Mouse (Mus musculus) ovary, postnatal 36 days (tissue): Measurements from ENCODE around the gene Zfp335.
"Not testable (repeated sequence)": the region's sequence is repeated elsewhere in the genome, so short reads cannot be mapped to it uniquely, and the experiment has no call there.

Source experiments
- DNase-seq: peaks from one replicate; pipeline ENCODE4 v3.0.0; 2022; ENCODE audit warnings: low spot score, mixed read lengths

Gene Zfp335

DNA sequence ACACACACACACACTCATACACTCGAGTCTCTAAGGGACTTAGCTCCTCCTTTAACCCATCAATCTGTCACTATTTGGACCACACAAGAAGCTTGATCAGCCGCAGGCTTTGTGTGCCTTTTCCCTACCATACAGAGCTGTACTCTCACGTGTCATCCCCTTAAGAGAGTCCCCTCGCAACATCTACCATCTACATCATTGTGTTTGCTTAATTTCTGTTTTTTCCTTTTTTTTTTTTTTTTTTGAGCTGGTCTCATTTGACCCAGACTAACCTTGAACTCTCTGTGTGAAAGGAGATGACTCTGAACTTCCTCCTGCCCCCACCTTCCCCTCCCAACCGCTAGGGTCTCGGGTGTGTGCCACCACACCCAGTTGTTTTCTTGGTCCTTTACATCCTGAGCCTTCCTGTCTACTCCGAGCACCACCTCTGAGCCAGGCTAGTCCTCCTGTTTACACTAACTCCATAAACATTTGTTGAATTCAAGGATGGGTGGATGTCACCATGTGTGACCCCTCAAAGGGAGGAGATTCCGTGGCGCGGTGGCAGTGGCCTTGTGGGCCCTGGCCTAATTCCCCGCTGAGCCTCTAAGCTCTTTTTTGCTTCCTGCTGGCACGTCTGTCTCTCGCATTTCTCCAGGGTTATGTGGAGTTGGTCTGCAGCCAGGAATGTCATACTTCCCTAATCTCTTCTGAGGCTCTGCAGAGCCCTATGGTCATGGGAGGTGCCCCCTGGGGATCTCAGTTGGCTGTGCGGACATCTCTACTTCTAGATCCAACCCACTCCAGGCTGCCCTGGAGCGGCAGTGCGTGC is 44.6 kb downstream of the Zfp335 start:
- no peak for DNase-seq

DNA sequence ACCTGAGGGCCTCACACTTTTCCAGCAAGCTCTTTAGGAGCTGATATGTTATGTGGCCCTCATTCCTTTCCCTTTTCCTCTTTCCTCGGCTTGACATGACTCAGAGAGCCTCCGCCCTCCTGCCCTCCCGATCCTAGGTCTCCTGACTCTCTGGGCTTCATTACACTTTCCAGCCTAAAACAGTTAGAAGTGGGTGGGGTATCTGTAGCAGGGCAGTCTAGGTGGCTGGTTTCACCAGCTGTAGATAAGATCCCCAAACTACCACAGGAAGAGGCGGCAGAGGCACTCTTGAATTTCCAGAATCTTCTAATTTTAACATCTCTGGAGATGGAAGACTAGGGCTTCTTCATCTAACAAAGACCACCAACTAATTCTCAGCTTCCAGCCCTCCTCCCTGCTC is 47.0 kb downstream of the Zfp335 start:
- DNase-seq, result no peak

DNA sequence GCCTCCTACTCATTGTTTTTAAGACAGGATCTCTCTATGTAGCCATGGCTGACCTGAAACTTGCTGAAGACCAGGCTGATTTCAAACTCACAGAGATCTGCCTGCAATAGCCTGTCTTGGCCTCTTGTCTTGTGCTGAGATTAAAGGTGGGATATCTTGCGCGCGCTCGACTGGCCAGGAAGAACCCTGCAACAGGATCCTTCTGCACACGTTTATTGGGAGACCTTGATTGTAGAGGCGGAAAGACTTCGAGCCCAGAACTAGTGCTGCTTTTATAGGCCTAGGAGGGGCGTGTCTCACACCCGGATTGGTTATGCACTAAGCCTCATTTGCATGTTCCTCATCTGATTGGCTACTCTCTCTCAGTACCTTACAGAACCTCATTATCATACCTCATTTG is 48.1 kb downstream of the Zfp335 start:
- not testable (repeated sequence) for DNase-seq

DNA sequence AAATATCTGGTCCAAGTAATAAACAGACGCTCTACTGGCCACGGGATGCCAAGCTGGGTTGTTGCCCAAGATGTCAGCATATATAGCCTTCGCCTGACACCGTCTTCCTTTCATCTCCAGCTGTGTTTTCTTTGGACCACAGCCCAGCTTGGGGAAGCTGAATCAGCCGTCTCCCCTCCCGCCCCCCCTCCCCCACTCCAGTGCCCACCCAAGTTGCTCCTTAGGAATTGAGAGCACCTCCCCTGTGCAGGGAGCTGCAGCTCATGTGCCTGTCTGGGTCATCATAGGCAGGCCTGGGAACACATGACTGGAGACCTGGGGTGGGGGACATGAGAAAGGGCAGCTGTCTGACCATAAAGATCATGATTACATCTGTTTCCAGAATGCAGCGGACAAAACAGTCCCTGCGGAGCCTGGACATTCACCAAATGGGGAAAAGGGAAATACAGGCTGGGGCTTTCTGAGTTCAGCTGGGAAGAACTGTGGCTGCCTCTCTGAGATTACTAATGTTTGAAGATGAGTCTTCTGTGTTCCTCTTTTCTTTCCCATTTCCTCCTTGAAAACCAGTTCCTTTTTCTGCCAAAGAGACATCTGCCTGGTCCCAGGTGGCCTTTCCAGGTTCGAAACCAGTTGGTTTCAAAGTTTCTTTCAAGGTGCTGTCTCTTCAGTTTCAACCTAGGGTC is 49.2 kb downstream of the Zfp335 start:
- no peak for DNase-seq

DNA sequence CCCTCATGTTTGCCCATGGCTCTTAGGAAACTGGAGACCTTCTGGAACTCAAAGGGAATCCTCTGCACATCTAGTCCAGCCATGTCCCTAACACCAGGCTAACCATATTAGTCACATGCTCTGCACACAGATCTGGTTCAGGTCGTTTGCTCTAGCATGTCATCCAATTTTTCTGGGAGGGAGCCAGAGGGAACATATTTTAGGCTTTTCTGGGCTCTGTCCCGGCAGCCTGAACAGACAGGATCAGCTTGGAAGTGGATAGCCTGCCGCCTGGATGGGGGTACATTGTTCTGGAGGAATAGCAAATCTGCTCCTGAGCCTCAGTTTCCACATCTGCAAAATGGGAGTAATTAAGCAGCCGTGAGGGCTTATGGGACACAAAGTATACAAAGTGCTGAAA is 50.5 kb downstream of the Zfp335 start:
- DNase-seq, result no peak

DNA sequence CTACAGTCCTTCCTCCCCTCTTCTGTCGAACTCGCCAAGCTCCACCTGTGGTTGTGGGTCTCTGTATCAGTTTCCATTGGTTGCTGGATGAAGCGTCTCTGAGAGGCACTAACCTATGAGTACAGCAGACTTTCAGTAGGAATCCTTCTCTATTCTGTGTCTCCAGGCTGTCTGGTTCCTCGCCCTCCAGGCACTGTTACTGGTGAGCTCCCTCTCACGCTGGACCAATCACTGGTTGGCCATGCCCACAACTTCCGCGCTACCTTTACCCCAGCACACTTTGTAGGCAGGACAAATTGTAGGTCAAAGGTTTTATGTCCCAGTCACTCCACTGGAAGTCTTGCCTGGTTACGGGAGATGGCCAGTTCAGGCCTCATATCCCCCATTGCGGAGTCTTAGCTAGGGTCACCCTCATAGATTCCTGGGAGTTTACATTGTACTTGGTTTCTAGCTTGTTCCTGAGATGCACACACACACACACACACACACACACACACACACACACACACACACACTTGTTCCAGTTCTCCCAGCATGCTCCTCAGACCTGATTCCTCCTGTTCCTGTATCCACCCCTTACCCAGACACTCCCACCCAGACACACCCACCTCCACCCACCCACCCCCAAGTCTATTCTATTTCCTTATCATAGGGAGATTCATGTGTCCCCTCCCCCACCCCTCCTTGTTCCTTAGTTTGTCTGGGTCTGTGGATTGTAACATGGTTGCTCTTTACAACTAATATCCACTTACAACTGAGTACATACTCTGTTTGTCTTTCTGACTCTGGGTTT is 51.7 kb downstream of the Zfp335 start:
- DNase-seq, result no peak

DNA sequence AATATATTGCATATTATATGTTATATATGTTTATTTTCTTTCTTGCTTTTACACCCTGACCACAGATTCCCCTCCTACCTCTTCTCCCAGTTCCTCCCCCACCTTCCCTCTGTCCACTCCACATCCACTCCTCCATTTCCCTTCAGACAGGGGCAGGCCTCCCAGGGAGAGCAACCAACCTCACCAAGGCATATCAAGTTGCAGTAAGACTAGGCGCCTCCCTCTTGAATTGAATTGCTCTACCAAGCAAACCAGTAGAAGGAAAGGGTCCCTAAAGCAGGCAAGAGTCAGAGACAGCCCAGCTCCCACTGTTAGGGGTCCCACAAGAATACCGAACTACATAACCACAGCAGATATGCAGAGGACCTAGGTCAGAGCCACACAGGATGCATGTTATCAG is 52.4 kb downstream of the Zfp335 start:
- no peak for DNase-seq

DNA sequence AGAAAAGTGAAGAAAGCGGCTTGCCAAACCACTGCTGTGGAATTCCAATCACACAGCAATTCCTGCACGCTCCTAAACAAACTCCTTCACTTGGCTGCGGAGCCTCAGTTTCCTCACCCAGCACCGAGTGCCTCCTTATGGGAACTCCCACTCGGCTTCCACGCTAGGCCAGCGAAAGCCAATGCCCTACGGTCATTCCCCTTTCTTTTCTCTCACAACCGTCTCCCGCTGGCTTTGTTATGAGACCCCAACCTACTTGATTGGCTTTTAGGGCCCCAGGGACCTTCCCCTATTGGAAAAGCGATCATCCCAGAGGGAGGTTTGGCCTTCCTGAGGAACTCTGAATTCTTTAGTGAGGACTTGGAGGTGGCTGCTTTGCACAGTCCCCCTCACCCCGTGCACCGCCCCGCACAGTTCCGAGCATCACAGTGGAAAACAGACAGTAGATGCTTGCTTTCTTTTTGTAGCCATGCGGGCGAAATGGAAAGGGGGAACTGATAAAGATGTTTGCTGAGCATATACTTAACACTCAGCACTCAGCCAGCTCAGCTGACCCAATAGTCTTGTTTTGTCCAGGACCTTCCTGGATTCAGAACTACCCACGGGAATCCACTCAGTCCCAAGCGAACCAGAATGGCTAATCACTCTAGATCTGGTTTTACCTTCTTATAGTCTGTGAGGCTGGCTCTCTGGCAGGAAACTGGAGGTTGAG is 53.6 kb downstream of the Zfp335 start:
- no peak for DNase-seq

DNA sequence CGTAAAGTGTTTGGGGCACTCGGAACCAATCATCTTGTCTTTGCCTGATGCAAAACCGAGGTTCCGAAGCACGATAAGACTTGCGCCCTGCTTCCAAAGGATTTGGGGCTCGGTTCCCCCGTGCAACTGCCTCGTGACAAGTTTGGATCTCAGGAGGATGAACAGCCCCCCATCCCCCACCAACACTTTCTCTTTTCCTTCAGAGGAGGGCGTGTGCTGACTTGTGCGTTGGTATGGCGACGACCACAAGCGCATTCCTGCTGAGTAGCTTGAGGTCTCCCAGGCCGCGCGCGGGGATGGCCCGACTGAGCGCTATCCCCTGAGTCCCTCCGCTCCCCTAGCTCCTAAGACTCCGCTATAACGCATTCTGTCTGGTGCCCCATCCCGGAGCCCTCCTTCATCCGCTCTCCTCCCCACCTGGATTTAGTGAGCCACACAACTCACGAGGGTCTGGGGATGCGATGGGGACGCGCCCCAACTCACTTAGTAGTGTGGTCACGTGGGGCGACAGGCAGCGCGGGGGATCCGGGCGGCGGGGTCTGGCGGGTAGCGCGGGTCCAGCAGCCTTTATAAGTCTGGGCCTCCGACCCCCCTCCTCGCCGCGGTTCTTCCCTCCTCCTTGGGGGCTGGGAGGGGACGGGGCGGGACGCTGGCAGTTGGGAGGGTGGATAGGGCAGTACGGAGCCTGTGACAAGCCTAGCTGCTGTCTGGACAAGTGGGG is 54.3 kb downstream of the Zfp335 start, which contains the start of gene Pltp:
Gene Pltp (minus strand): TSS at position 611 of the 721 bp plus-strand sequence.
- peak; percentile 50 for DNase-seq

DNA sequence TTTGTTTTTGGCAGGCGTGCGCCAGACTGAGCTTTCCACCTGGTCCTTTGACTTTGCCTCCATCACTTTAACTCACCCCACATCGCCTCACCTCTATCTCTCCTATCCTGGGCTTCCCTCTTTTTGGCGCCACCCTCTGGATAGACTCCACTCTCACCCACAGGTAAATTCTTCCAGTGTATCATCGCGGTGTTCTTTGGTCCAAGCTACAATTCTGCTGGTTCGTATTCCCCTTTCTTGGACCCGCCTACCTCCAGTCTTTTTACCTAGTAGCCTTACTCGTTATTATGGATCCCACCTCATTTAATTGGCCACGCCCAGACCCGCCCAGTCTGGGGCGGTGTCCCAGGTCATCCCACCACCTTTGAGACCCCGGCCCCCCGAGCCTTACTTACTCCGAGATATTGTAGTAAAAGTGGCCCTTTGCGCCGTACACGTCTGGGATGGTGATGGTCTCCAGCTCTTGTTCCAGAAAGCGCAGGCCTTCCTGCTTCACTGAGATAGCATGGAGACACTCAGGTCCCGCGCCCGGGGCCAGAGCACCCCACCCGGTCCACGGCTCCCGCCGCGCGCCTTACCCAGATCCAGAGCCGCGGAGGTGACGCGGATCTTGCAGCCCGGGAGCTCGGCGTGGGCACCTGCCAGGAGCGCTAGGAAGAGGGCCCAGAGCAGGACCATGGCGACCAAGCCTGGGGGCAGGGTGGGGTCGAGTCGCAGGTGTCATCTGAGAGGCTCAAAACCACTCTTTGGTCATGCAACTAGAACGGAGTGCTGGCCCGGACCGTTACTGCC is 55.1 kb downstream of the Zfp335 start:
- no peak for DNase-seq

DNA sequence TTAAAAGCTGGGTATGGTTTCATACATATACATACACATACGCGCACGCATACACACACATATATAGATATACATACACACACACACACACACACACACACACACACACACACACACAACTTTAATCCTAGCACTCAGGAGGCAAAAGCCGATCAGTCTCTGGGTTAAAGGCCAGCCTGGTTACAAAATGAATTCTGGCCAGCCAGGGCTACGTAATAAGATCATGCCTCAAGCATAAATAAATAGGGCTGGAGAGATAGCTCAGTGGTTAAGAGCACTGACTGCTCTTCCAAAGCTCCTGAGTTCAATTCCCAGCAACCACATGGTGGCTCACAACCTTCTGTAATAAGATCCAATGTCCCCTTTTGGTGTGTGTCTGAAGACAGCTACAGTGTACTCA is 56.0 kb downstream of the Zfp335 start:
- DNase-seq, result not testable (repeated sequence)

DNA sequence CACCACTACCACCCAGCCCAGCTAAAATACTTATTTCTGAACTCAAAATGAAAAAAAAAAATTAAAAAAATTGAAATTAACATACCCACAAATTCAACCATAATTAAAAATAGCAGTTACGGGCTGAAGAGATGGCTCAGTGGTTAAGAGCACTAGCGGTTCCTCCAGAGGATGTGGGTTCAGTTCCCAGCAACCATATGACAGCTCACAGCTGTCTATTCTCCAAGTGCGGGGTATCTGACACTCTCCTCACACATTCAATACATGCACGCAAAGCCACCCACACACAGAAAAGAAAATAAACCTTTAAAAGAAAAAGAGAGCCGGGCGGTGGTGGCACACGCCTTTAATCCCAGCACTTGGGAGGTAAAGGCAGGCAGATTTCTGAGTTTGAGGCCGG is 61.5 kb downstream of the Zfp335 start:
- DNase-seq, result no peak

DNA sequence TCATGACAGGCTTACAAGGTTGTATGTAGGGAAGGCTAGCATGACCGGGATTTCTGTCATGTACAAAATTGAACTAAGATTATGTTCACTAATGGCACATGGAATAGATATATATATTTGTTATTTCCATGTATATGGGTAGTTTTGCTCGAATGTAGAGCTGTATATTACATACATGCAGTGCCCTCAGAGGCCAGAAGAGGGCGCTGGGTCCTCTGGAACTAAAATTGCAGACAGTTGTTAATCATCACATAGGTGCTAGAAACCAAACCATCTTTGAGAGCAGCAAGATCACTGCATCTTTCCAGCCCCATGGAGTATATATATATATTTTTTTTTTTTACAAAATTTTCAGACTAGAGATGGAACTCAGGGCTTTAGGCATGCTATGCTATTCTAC is 65.8 kb downstream of the Zfp335 start:
- no peak for DNase-seq
